Mouse (Mus musculus) embryonic facial prominence, embryonic 11.5 days (tissue): ENCODE results near the gene Rasgef1b. TPM values are rescaled to one million over a fixed set of nuclear protein-coding genes. Genes with fewer than 3 reads are reported as not detected.

Experiments used
- ATAC-seq: fragments of 200-750 bp; cut with Nextera tagmentation; replicated peaks from 2 replicates; pipeline ENCODE4 v1.8.0; 2017; ENCODE audit warnings: low read depth; ENCODE audit not compliant: insufficient number of reproducible peaks, low FRiP score, low TSS enrichment
- DNase-seq: peaks from one replicate; pipeline ENCODE4 v3.0.0-alpha.2; 2015; ENCODE audit warnings: low spot score
- H3K27ac ChIP-seq: fragments of 300-500 bp; sonication (generic); replicated peaks from 2 replicates; pipeline ENCODE4 v1.5.1; 2014; ENCODE audit warnings: mild to moderate bottlenecking, low read depth, low read length, control low read depth
- H3K27me3 ChIP-seq: fragments of 300-500 bp; sonication (generic); 2 replicates; pipeline ENCODE4 v1.6.1; 2014; ENCODE audit warnings: mild to moderate bottlenecking, low read length, moderate library complexity, mixed read lengths; ENCODE audit not compliant: control insufficient read depth, insufficient read depth
- H3K36me3 ChIP-seq: fragments of 300-500 bp; sonication (generic); replicated peaks from 2 replicates; pipeline ENCODE4 v1.6.1; 2014; ENCODE audit warnings: low read depth, mild to moderate bottlenecking, low read length, moderate library complexity, mixed read lengths; ENCODE audit not compliant: control insufficient read depth, insufficient read depth
- H3K4me1 ChIP-seq: fragments of 300-500 bp; sonication (generic); 2 replicates; pipeline ENCODE4 v1.6.1; 2014; ENCODE audit warnings: low read length, mixed read lengths; ENCODE audit not compliant: control insufficient read depth, insufficient read depth
- H3K4me2 ChIP-seq: fragments of 300-500 bp; sonication (generic); 2 replicates; pipeline ENCODE4 v1.6.1; 2014; ENCODE audit warnings: low read depth, mild to moderate bottlenecking, control low read depth, low read length, moderate library complexity
- H3K4me3 ChIP-seq: fragments of 300-500 bp; sonication (generic); 2 replicates; pipeline ENCODE4 v1.5.1; 2014; ENCODE audit warnings: low read depth, low read length, control low read depth
- H3K9ac ChIP-seq: fragments of 300-500 bp; sonication (generic); replicated peaks from 2 replicates; pipeline ENCODE4 v1.6.1; 2014; ENCODE audit warnings: mild to moderate bottlenecking, control low read depth, low read length
- H3K9me3 ChIP-seq: fragments of 300-500 bp; sonication (generic); replicated peaks from 2 replicates; pipeline ENCODE4 v1.6.1; 2016; ENCODE audit warnings: mild to moderate bottlenecking, low read length, inconsistent platforms, mixed read lengths; ENCODE audit not compliant: control insufficient read depth
- WGBS: fragments of 180-500 bp; shearing (Covaris S2); extraction: QIAGEN DNeasy Blood & Tissue Kit; methylation state at CpG from one replicate; pipeline ENCODE4 v1.1.7; 2014; 5-methylcytosine and 5-hydroxymethylcytosine counted together
- polyA plus RNA-seq: library from polyadenylated mRNA; unstranded; fragments of >200 nt; fragmentation: Nextera tagmentation; extraction: Ambion mirVana; gene quantifications from 2 replicates; pipeline ENCODE4 v1.2.1, GENCODE M21; 2014

Rasgef1b gene
- polyA plus RNA-seq, 1 experiment from 2014 or later, result 14.2 TPM

- no peak overlapping the region for H3K4me2 ChIP-seq
- no peak overlapping the region for H3K4me3 ChIP-seq
- no peaks in the 10 kb centered on the region for H3K27me3 ChIP-seq
- H3K27ac ChIP-seq, result no peak overlapping the region
- no peaks in the 10 kb centered on the region for H3K4me1 ChIP-seq
- no peaks in the 10 kb centered on the region for H3K9me3 ChIP-seq
- DNase-seq (no peak), ATAC-seq (no peak)
- no peak overlapping the region for H3K9ac ChIP-seq
- no peaks in the 10 kb centered on the region for H3K36me3 ChIP-seq
- 60% methylated on average over 8 of the region's 8 CpGs for WGBS
Observed at GRCm38 (mm10) chr5:99373570-99374151, 355.2 kb downstream of the Rasgef1b start.

DNA sequence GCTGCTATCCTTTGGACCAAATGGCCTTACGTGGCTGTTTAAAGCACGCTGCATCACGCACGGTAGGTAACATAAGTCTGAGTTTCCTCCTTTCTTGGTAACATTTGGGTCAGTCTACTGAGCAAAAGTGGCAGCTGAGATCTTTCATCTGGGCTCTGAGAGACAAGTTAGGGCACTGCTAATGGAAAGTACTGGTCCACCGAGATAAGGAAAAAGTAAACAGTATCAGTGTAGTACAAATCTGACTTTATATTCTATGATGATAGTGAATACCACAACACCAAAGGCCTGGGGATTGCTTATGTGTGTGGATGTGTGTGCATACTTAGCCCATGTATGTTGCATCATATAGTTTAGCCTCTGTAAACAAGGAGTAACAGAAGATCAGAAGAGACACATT is 358.2 kb downstream of the Rasgef1b start:
- Histone ChIP-seq H3K27ac (no peak overlapping the region), H3K4me3 (no peak overlapping the region), H3K27me3 (no peaks in the 10 kb centered on the region), H3K9ac (no peak overlapping the region), H3K36me3 (no peaks in the 10 kb centered on the region), H3K4me2 (no peak overlapping the region), H3K9me3 (no peaks in the 10 kb centered on the region), H3K4me1 (no peaks in the 10 kb centered on the region)
- no peak for ATAC-seq
- 85% methylated on average over 5 of the region's 5 CpGs for WGBS
- no peak for DNase-seq

GRCm38 (mm10) chr5:99369256-99369655 is 359.6 kb downstream of the Rasgef1b start:
- Histone ChIP-seq H3K4me2 (no peak overlapping the region), H3K9me3 (no peaks in the 10 kb centered on the region), H3K9ac (no peak overlapping the region), H3K4me1 (no peaks in the 10 kb centered on the region), H3K27ac (no peak overlapping the region), H3K4me3 (no peak overlapping the region), H3K27me3 (no peaks in the 10 kb centered on the region), H3K36me3 (no peaks in the 10 kb centered on the region)
- 88% methylated on average over 6 of the region's 6 CpGs for WGBS
- no peak for DNase-seq
- ATAC-seq, result no peak

- Histone ChIP-seq H3K36me3 (no peaks in the 10 kb centered on the region), H3K4me1 (no peaks in the 10 kb centered on the region), H3K9me3 (no peaks in the 10 kb centered on the region), H3K4me3 (no peak overlapping the region), H3K4me2 (no peak overlapping the region), H3K27ac (no peak overlapping the region), H3K27me3 (no peaks in the 10 kb centered on the region), H3K9ac (no peak overlapping the region)
- WGBS, result 93% methylated on average over 1 of the region's 1 CpGs
- ATAC-seq (no peak), DNase-seq (no peak)
Observed at GRCm38 (mm10) chr5:99368615-99369014, 360.2 kb downstream of the Rasgef1b start.

- H3K36me3 ChIP-seq, result no peaks in the 10 kb centered on the region
- H3K4me2 ChIP-seq, result no peak overlapping the region
- 73% methylated on average over 3 of the region's 3 CpGs for WGBS
- no peaks in the 10 kb centered on the region for H3K9me3 ChIP-seq
- H3K9ac ChIP-seq, result no peak overlapping the region
- ATAC-seq, result no peak
- no peaks in the 10 kb centered on the region for H3K4me1 ChIP-seq
- H3K27me3 ChIP-seq, result no peaks in the 10 kb centered on the region
- DNase-seq, result no peak
- H3K27ac ChIP-seq, result no peak overlapping the region
- no peak overlapping the region for H3K4me3 ChIP-seq
Observed at GRCm38 (mm10) chr5:99360531-99360930, 368.3 kb downstream of the Rasgef1b start.

GRCm38 (mm10) chr5:99359251-99359650 is 369.6 kb downstream of the Rasgef1b start:
- DNase-seq (no peak), ATAC-seq (no peak)
- Histone ChIP-seq H3K4me3 (no peak overlapping the region), H3K9ac (no peak overlapping the region), H3K27ac (no peak overlapping the region), H3K4me2 (no peak overlapping the region), H3K27me3 (no peaks in the 10 kb centered on the region), H3K4me1 (no peaks in the 10 kb centered on the region), H3K9me3 (no peaks in the 10 kb centered on the region), H3K36me3 (no peaks in the 10 kb centered on the region)
- WGBS, result 89% methylated on average over 5 of the region's 5 CpGs

- DNase-seq, result no peak
- H3K36me3 ChIP-seq, result no peaks in the 10 kb centered on the region
- no peak overlapping the region for H3K9ac ChIP-seq
- no peak overlapping the region for H3K4me2 ChIP-seq
- no peak overlapping the region for H3K4me3 ChIP-seq
- 55% methylated on average over 5 of the region's 5 CpGs for WGBS
- no peaks in the 10 kb centered on the region for H3K4me1 ChIP-seq
- no peak for ATAC-seq
- H3K27me3 ChIP-seq, result no peaks in the 10 kb centered on the region
- no peaks in the 10 kb centered on the region for H3K9me3 ChIP-seq
- no peak overlapping the region for H3K27ac ChIP-seq
Observed at GRCm38 (mm10) chr5:99354640-99355132, 374.2 kb downstream of the Rasgef1b start.

DNA sequence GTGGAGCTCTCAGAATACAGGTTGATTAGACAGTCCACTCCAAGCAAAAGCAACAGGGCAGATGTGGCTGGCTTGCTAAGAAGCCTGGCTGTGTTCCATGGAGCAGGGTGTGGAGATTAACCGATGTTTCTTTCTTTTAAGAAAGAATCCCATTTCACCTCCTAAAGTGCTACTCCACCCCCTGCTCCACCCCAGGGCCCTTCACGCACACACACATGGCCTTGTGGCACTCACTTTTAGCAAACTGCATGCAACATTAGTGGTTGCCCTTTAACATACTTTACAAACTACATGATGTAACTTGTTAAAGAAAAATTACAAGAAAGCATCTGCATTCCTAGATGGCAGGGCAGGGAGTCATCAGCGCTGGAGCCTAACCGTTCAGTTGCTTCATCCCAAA is 378.8 kb downstream of the Rasgef1b start:
- ATAC-seq, result no peak
- H3K4me2 ChIP-seq, result no peak overlapping the region
- no peaks in the 10 kb centered on the region for H3K27me3 ChIP-seq
- no peaks in the 10 kb centered on the region for H3K4me1 ChIP-seq
- H3K27ac ChIP-seq, result no peak overlapping the region
- H3K9ac ChIP-seq, result no peak overlapping the region
- H3K4me3 ChIP-seq, result no peak overlapping the region
- no peaks in the 10 kb centered on the region for H3K9me3 ChIP-seq
- 54% methylated on average over 4 of the region's 4 CpGs for WGBS
- DNase-seq, result no peak
- no peaks in the 10 kb centered on the region for H3K36me3 ChIP-seq
